ENCODE assay signal across 8 mouse cellular contexts in the genomic region with DNA sequence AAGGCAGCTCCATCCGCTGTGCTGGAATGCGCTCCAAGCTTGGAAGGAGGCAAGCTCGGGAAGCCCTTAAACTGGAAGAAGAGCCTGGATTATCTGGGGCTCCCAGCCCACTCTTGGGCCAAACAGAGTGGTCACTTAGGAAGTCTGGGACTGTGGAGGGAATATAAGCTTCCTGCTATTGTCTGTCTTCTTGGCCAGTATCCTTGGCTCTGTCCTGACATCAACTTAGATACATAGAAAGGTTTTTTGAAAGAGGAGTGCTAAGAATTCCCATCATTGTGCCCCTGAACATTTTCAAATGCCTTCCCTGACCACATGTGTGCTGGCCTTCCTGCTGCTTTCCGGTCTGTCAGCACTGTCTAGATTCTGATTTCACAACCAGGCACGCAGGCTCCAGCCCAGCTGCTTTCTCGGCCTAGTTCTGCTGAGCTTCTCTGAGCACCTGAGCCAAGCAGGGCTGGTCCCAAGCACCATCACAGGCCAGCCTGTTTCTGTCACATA. TPM values are rescaled to one million over a fixed set of nuclear protein-coding genes. Genes with fewer than 3 reads are reported as not detected.
DNase-seq lines count a peak whose midpoint lies in the region; ATAC-seq and TF ChIP-seq lines count a peak whose summit lies in the region.

No protein-coding gene starts in this region.

- no peak for TF ChIP-seq CTCF in kidney, postnatal 0 days (IDR thresholded peaks at IDR 0.05; ENCODE audit: low read depth)
- no peak for TF ChIP-seq CTCF in bone marrow macrophage, adult 2 months (IDR thresholded peaks at IDR 0.05; ENCODE audit: low read depth, low read length)
- TF ChIP-seq CTCF in heart, postnatal 0 days (IDR thresholded peaks at IDR 0.05; ENCODE audit: low read depth): no peak

- no peaks in the 10 kb centered on the region for H3K27me3 ChIP-seq in kidney, postnatal 0 days (ENCODE audit: insufficient read depth, low read length)
- no peaks in the 10 kb centered on the region; the same call in 1 of the 2 replicates for H3K27me3 ChIP-seq in kidney, embryonic 16.5 days (ENCODE audit: insufficient read depth, low read length)
- no peaks in the 10 kb centered on the region for H3K27me3 ChIP-seq in heart, postnatal 0 days (ENCODE audit: control insufficient read depth, insufficient read depth, low read length)
- peaks cover 49% of the 10 kb centered on the region for H3K27me3 ChIP-seq in hindbrain, embryonic 10.5 days (ENCODE audit: insufficient read depth, poor library complexity, severe bottlenecking)

- H3K36me3 ChIP-seq in kidney, postnatal 0 days (ENCODE audit: insufficient read depth, low read length): no peaks in the 10 kb centered on the region
- H3K36me3 ChIP-seq in kidney, embryonic 16.5 days (ENCODE audit: insufficient read depth, low read length): no peaks in the 10 kb centered on the region
- H3K36me3 ChIP-seq in heart, postnatal 0 days (replicated peaks; ENCODE audit: control insufficient read depth, insufficient read depth, low read length): no peaks in the 10 kb centered on the region
- H3K36me3 ChIP-seq in hindbrain, embryonic 10.5 days: no peaks in the 10 kb centered on the region

- TF ChIP-seq EP300 in heart, postnatal 0 days (IDR thresholded peaks at IDR 0.05; ENCODE audit: low read depth): no peak

- WGBS in kidney, postnatal 0 days: 70% methylated on average over 6 of the region's 6 CpGs
- 69% methylated on average over 6 of the region's 6 CpGs for WGBS in kidney, embryonic 16.5 days
- WGBS in heart, postnatal 0 days: 30% methylated on average over 6 of the region's 6 CpGs
- 81% methylated on average over 6 of the region's 6 CpGs for WGBS in hindbrain, embryonic 10.5 days

- H3K9me3 ChIP-seq in kidney, postnatal 0 days (replicated peaks; ENCODE audit: low read length): no peaks in the 10 kb centered on the region
- H3K9me3 ChIP-seq in kidney, embryonic 16.5 days (ENCODE audit: low read length): no peaks in the 10 kb centered on the region
- H3K9me3 ChIP-seq in heart, postnatal 0 days (replicated peaks; ENCODE audit: control insufficient read depth, low read length): no peaks in the 10 kb centered on the region
- H3K9me3 ChIP-seq in hindbrain, embryonic 10.5 days: no peaks in the 10 kb centered on the region

- no peak for ATAC-seq in kidney, postnatal 0 days (replicated peaks; ENCODE audit: low FRiP score, low read depth)
- ATAC-seq in kidney, embryonic 16.5 days (ENCODE audit: low FRiP score, low TSS enrichment): no peak
- ATAC-seq in heart, postnatal 0 days (ENCODE audit: insufficient read depth, low read depth): peak; percentile 42

- DNase-seq in kidney, postnatal 0 days (ENCODE audit: low spot score): peak; percentile 44
- DNase-seq in heart, postnatal 0 days (ENCODE audit: low spot score): peak; percentile 54
- DNase-seq in lung, postnatal 36 days: peak; percentile 78
- no peak for DNase-seq in cerebellum, postnatal 25 days
- no peak for DNase-seq in left cerebral cortex, postnatal 4 days
- DNase-seq in hindbrain, embryonic 10.5 days (ENCODE audit: low spot score): no peak

- H3K4me3 ChIP-seq in kidney, postnatal 0 days (replicated peaks; ENCODE audit: low read depth, low read length): no peak overlapping the region
- H3K4me3 ChIP-seq in kidney, embryonic 16.5 days (ENCODE audit: low read length): no peak overlapping the region
- H3K4me3 ChIP-seq in bone marrow macrophage, adult 2 months (ENCODE audit: insufficient read depth, low read length): no peak overlapping the region
- no peak overlapping the region for H3K4me3 ChIP-seq in heart, postnatal 0 days (ENCODE audit: low read depth, low read length)
- no peak overlapping the region for H3K4me3 ChIP-seq in hindbrain, embryonic 10.5 days

- H3K9ac ChIP-seq in kidney, postnatal 0 days (ENCODE audit: low read depth, low read length): no peak overlapping the region
- no peak overlapping the region for H3K9ac ChIP-seq in kidney, embryonic 16.5 days (replicated peaks; ENCODE audit: low read length)
- no peak overlapping the region for H3K9ac ChIP-seq in heart, postnatal 0 days (replicated peaks; ENCODE audit: low read depth, low read length)

- peak overlapping the region; percentile 84; the same call in 1 of the 2 replicates for H3K27ac ChIP-seq in kidney, postnatal 0 days
- H3K27ac ChIP-seq in kidney, embryonic 16.5 days (ENCODE audit: low read length): no peak overlapping the region; the same call in 1 of the 2 replicates
- peak overlapping the region; percentile 66 for H3K27ac ChIP-seq in bone marrow macrophage, adult 2 months (ENCODE audit: insufficient read depth, low read depth, low read length)
- peak overlapping the region; percentile 74 for H3K27ac ChIP-seq in heart, postnatal 0 days (ENCODE audit: low read depth)
- H3K27ac ChIP-seq in hindbrain, embryonic 10.5 days: no peak overlapping the region

- H3K4me2 ChIP-seq in kidney, postnatal 0 days (ENCODE audit: low read length): no peak overlapping the region
- H3K4me2 ChIP-seq in kidney, embryonic 16.5 days (replicated peaks; ENCODE audit: low read depth, low read length): no peak overlapping the region
- peak overlapping the region; percentile 71; the same call in 1 of the 2 replicates for H3K4me2 ChIP-seq in heart, postnatal 0 days (ENCODE audit: low read depth, low read length)

- H3K4me1 ChIP-seq in kidney, postnatal 0 days (replicated peaks; ENCODE audit: insufficient read depth, low read length): peaks cover 4% of the 10 kb centered on the region; the same call in 1 of the 2 replicates
- H3K4me1 ChIP-seq in kidney, embryonic 16.5 days (ENCODE audit: insufficient read depth, low read length): peaks cover 11% of the 10 kb centered on the region
- H3K4me1 ChIP-seq in bone marrow macrophage, adult 2 months (ENCODE audit: control insufficient read depth, insufficient read depth, low read length): peaks cover 44% of the 10 kb centered on the region
- peaks cover 29% of the 10 kb centered on the region for H3K4me1 ChIP-seq in heart, postnatal 0 days (ENCODE audit: control insufficient read depth, insufficient read depth)
- H3K4me1 ChIP-seq in hindbrain, embryonic 10.5 days (replicated peaks): peaks cover 28% of the 10 kb centered on the region

- no peak for TF ChIP-seq POLR2A in bone marrow macrophage, adult 2 months (IDR thresholded peaks at IDR 0.05; ENCODE audit: borderline replicate concordance, low read depth, low read length)

- intact Hi-C loops in left cerebral cortex, postnatal 4 days (cut with DNase I): no loop called here

RNA-seq across cellular contexts. Expression of a gene that starts 1.0 kb away (rescaled TPM):
- polyA plus RNA-seq in kidney, postnatal 0 days (2015; fragmentation: Nextera tagmentation; extraction: Ambion mirVana): 9.8 and 10.0 TPM in 2 replicates
- 11.5 and 13.1 TPM in 2 replicates for polyA plus RNA-seq in kidney, embryonic 16.5 days (2015; fragmentation: Nextera tagmentation; extraction: Ambion mirVana)
- polyA plus RNA-seq in bone marrow macrophage, adult 2 months (2012; ENCODE audit: insufficient read depth, insufficient read length, missing spikeins): 56.6 and 65.8 TPM in 2 replicates
- total RNA-seq in heart, postnatal 0 days (2014; rRNA removed; ENCODE audit: low replicate concordance): 19.5 and 30.7 TPM in 2 replicates
- 4.8 and 5.1 TPM in 2 replicates for polyA plus RNA-seq in heart, postnatal 0 days (2015; fragmentation: Nextera tagmentation; extraction: Ambion mirVana)
- total RNA-seq in left cerebral cortex, postnatal 4 days (2021): 1 to 10 TPM; 5.0 to 6.3 TPM
- polyA plus RNA-seq in hindbrain, embryonic 10.5 days (2016; fragmentation: Nextera tagmentation; extraction: Ambion mirVana): 5.8 and 7.2 TPM in 2 replicates

RNA-seq across cellular contexts. Expression of a gene that starts 52.3 kb away (rescaled TPM):
- polyA plus RNA-seq in kidney, postnatal 0 days (2015; fragmentation: Nextera tagmentation; extraction: Ambion mirVana): 0.18 and 0.22 TPM in 2 replicates
- polyA plus RNA-seq in kidney, embryonic 16.5 days (2015; fragmentation: Nextera tagmentation; extraction: Ambion mirVana): 0.34 and 0.35 TPM in 2 replicates
- 37.0 and 37.4 TPM in 2 replicates for polyA plus RNA-seq in bone marrow macrophage, adult 2 months (2012; ENCODE audit: insufficient read depth, insufficient read length, missing spikeins)
- 0.19 TPM in 1 of 2 replicates, not detected in the other for total RNA-seq in heart, postnatal 0 days (2014; rRNA removed; ENCODE audit: low replicate concordance)
- polyA plus RNA-seq in heart, postnatal 0 days (2015; fragmentation: Nextera tagmentation; extraction: Ambion mirVana): 0.12 and 0.19 TPM in 2 replicates
- total RNA-seq in left cerebral cortex, postnatal 4 days (2021): under 1 TPM; 0.54 to 0.66 TPM
- polyA plus RNA-seq in hindbrain, embryonic 10.5 days (2016; fragmentation: Nextera tagmentation; extraction: Ambion mirVana): 0.41 and 0.49 TPM in 2 replicates

RNA-seq across cellular contexts. Expression of a gene that starts 59.5 kb away (rescaled TPM):
- polyA plus RNA-seq in kidney, postnatal 0 days (2015; fragmentation: Nextera tagmentation; extraction: Ambion mirVana): 119 and 127 TPM in 2 replicates
- 131 and 137 TPM in 2 replicates for polyA plus RNA-seq in kidney, embryonic 16.5 days (2015; fragmentation: Nextera tagmentation; extraction: Ambion mirVana)
- polyA plus RNA-seq in bone marrow macrophage, adult 2 months (2012; ENCODE audit: insufficient read depth, insufficient read length, missing spikeins): 31.9 and 34.1 TPM in 2 replicates
- total RNA-seq in heart, postnatal 0 days (2014; rRNA removed; ENCODE audit: low replicate concordance): 37.0 and 50.3 TPM in 2 replicates
- polyA plus RNA-seq in heart, postnatal 0 days (2015; fragmentation: Nextera tagmentation; extraction: Ambion mirVana): 96.0 and 96.4 TPM in 2 replicates
- 10 to 100 TPM; 31.0 to 33.3 TPM for total RNA-seq in left cerebral cortex, postnatal 4 days (2021)
- polyA plus RNA-seq in hindbrain, embryonic 10.5 days (2016; fragmentation: Nextera tagmentation; extraction: Ambion mirVana): 135 and 138 TPM in 2 replicates

Comparison
In these comparisons a context has a peak if more than half of its experiments do, and no peak if none do; other contexts are left out.
1. H3K27ac ChIP-seq: peak in kidney, postnatal 0 days (single experiment), bone marrow macrophage, adult 2 months (single experiment) and heart, postnatal 0 days (single experiment); none in kidney, embryonic 16.5 days (single experiment) and hindbrain, embryonic 10.5 days (single experiment).
2. DNase-seq: peak in kidney, postnatal 0 days (single experiment), heart, postnatal 0 days (single experiment) and lung, postnatal 36 days (single experiment); none in cerebellum, postnatal 25 days (0 of 2), left cerebral cortex, postnatal 4 days (single experiment) and hindbrain, embryonic 10.5 days (single experiment).
3. RNA of a gene that starts 52.3 kb away (polyA plus RNA-seq): 37.0 to 37.4 TPM in bone marrow macrophage, adult 2 months; 0.41 to 0.49 TPM in hindbrain, embryonic 10.5 days, 0.34 to 0.35 TPM in kidney, embryonic 16.5 days, 0.18 to 0.22 TPM in kidney, postnatal 0 days and 0.12 to 0.19 TPM in heart, postnatal 0 days; every median in the first group is over 10 times any median in the second.